Mouse (Mus musculus): Measurements from ENCODE around the gene Myo1f.

DNA sequence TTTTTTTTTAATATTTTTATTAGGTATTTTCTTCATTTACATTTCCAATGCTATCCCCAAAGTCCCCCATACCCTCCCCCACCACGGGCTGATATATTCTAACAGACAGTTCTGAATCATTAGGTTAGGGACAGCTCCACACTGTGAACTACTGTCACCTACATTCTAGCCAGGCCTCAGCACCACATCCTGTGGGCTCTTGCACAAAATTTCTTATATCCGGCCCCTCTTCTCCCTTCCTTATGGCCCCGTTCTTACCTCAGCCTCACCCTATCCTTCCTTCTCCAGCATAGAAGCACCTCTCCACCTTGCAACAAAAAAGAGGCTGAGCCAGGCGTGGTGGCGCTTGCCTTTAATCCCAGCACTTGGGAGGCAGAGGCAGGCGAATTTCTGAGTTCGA, 55.0 kb downstream of the Myo1f start:
- no peak for TF ChIP-seq POLR2A (IDR thresholded peaks at IDR 0.05; ENCODE audit: borderline replicate concordance, extremely low read depth, low read depth, low read length)
- TF ChIP-seq CTCF (IDR thresholded peaks at IDR 0.05; ENCODE audit: insufficient read depth, low read length): no peak
